Mouse (Mus musculus) olfactory bulb, adult 2 months (tissue): Measurements from ENCODE around the gene Bend7.

Experiments
- CTCF ChIP-seq: fragments of 200-500 bp; IDR thresholded peaks from 2 replicates; pipeline ENCODE4 v1.5.1; 2012; ENCODE audit warnings: low read depth, mild to moderate bottlenecking, low read length, moderate library complexity; ENCODE audit not compliant: insufficient read depth
- POLR2A ChIP-seq: fragments of 200-500 bp; IDR thresholded peaks from 2 replicates; pipeline ENCODE4 v1.6.1; 2012; ENCODE audit warnings: mild to moderate bottlenecking, low read depth, low read length, moderate library complexity; ENCODE audit not compliant: insufficient read depth

GRCm38 (mm10) chr2:4824067-4824466 is 106.4 kb downstream of the Bend7 start:
- no peak for TF ChIP-seq POLR2A
- no peak for TF ChIP-seq CTCF
